Comparison of ENCODE assay signal across 7 mouse cellular contexts in genomic region chr1:42243458-42243855, GRCm38 (mm10).
DNase-seq lines count a peak whose midpoint lies in the region; ATAC-seq lines count a peak whose summit lies in the region.

No protein-coding gene starts in this region.

- no peaks in the 10 kb centered on the region for H3K36me3 ChIP-seq in forebrain, embryonic 16.5 days (ENCODE audit: control insufficient read depth, insufficient read depth)

- DNase-seq in ES-CJ7 (ENCODE audit: low read depth, low spot score): peak; percentile 59
- DNase-seq in ZHBTc4 (ENCODE audit: low read depth, low spot score): peak; percentile 42
- DNase-seq in mesoderm, embryonic 11.5 days (ENCODE audit: low read depth, low spot score): peak; percentile 51
- no peak for DNase-seq in left cerebral cortex, adult 9 months (ENCODE audit: low spot score in 2 of 2)
- no peak for DNase-seq in cerebellum, adult 9-11 months

- H3K27me3 ChIP-seq in forebrain, embryonic 16.5 days (replicated peaks; ENCODE audit: control insufficient read depth, insufficient read depth, low read length): no peaks in the 10 kb centered on the region

- H3K9ac ChIP-seq in forebrain, embryonic 16.5 days (replicated peaks; ENCODE audit: low read depth, low read length): peak overlapping the region; percentile 53; the same call in 1 of the 2 replicates

- peak overlapping the region; percentile 22 for H3K4me3 ChIP-seq in forebrain, embryonic 16.5 days (replicated peaks; ENCODE audit: low read length)

- peak overlapping the region; percentile 50 for H3K4me2 ChIP-seq in forebrain, embryonic 16.5 days (ENCODE audit: low read length)

- 2% methylated on average over 5 of the region's 5 CpGs for WGBS in forebrain, embryonic 16.5 days

- peak; percentile 53 for ATAC-seq in forebrain, embryonic 16.5 days
- no peak for ATAC-seq in monocyte, adult 5-6 weeks (replicated peaks; ENCODE audit: insufficient number of reproducible peaks, low FRiP score, low TSS enrichment, poor library complexity, severe bottlenecking)

- peak overlapping the region; percentile 87 for H3K27ac ChIP-seq in forebrain, embryonic 16.5 days (ENCODE audit: low read length)

- no peaks in the 10 kb centered on the region for H3K9me3 ChIP-seq in forebrain, embryonic 16.5 days (ENCODE audit: control insufficient read depth, low read length)

- peaks cover 27% of the 10 kb centered on the region for H3K4me1 ChIP-seq in forebrain, embryonic 16.5 days (replicated peaks; ENCODE audit: control insufficient read depth, insufficient read depth, low read length)

Comparison
In these comparisons a context has a peak if more than half of its experiments do, and no peak if none do; other contexts are left out.
1. DNase-seq: peak in ES-CJ7 (single experiment), ZHBTc4 (single experiment) and mesoderm, embryonic 11.5 days (single experiment); none in left cerebral cortex, adult 9 months (0 of 2) and cerebellum, adult 9-11 months (single experiment).